Mouse (Mus musculus) olfactory bulb, adult 2 months (tissue): Measurements from ENCODE around the gene Rgmb.

Experiments used
- CTCF ChIP-seq: fragments of 200-500 bp; IDR thresholded peaks from 2 replicates; pipeline ENCODE4 v1.5.1; 2012; ENCODE audit warnings: low read depth, mild to moderate bottlenecking, low read length, moderate library complexity; ENCODE audit not compliant: insufficient read depth
- POLR2A ChIP-seq: fragments of 200-500 bp; IDR thresholded peaks from 2 replicates; pipeline ENCODE4 v1.6.1; 2012; ENCODE audit warnings: mild to moderate bottlenecking, low read depth, low read length, moderate library complexity; ENCODE audit not compliant: insufficient read depth

DNA sequence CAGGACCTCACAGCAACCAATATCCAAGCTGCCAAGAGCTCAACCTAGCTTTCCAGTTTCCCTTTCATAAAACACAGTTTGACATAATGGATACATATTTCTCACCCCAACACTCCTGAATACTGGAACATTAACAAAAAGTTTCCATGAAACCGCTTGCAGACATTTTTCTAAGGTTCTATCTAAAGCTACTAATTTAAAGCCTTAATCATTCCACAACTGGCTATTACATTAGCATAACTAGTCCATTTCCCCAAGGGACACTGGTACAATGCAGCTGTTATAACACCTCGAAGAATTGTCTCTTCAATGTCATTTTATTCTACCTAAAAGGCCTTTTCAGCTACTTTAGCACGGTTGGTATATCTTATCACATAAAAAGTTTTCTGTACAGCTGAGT lies 6.0 kb downstream of the Rgmb start:
- TF ChIP-seq CTCF (no peak), POLR2A (no peak)
